Mouse (Mus musculus): ENCODE measurements around the gene Abca14. TPM values are rescaled to one million over a fixed set of nuclear protein-coding genes. Genes with fewer than 3 reads are reported as not detected.

Gene Abca14
- polyA plus RNA-seq (2015; fragmentation: Nextera tagmentation; extraction: Ambion mirVana), result 0.02 and 0.24 TPM in 2 replicates

GRCm38 (mm10) chr7:120203789-120204188 lies at the start of gene Abca14:
Abca14 (plus strand) TSS chr7:120203961.
- 5% methylated on average over 26 of the region's 26 CpGs for WGBS
- H3K4me2 ChIP-seq (ENCODE audit: low read depth, low read length), result no peak within 1 kb of the TSS
- ATAC-seq, result peak; percentile 89

DNA sequence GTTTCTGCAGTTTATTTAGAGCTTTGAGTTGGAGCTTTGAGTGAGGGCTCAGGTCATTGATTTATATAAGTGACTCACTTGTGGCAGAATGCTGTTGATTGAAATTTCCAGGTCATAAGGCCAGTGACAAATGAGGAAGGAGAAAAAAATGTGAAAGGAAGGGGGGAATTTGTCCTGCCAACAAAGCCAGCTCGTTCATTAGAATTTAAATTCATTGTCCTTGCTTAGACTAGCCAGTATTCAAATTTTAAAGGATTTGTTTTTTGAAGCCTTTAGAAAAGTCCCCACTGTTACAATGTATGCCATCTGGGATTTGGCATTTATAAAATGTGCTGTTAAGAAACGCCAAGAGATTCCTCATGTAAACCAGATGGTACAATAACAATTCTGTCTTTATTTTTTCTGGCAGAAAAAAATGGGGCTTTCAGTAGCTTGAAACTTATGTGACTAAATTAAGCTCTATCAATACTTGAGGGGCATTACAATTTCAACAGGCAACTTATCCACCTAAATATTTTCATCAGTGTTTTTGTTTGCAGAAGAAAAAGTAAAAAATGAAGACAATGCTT lies 46.8 kb upstream of the Abca14 start:
- H3K4me1 ChIP-seq (ENCODE audit: control insufficient read depth, insufficient read depth, low read length), result peaks cover 3% of the 10 kb centered on the region
- H3K9me3 ChIP-seq (ENCODE audit: control insufficient read depth, low read length), result no peaks in the 10 kb centered on the region
- H3K4me3 ChIP-seq (ENCODE audit: low read length), result no peak overlapping the region
- 39% methylated on average over 2 of the region's 2 CpGs for WGBS
- no peak overlapping the region for H3K27ac ChIP-seq (ENCODE audit: low read length)
- H3K9ac ChIP-seq (ENCODE audit: low read depth, low read length), result no peak overlapping the region
- ATAC-seq, result no peak
- no peak overlapping the region for H3K4me2 ChIP-seq (ENCODE audit: low read depth, low read length)
- H3K27me3 ChIP-seq (replicated peaks; ENCODE audit: control insufficient read depth, insufficient read depth, low read length), result no peaks in the 10 kb centered on the region
- no peaks in the 10 kb centered on the region for H3K36me3 ChIP-seq (ENCODE audit: control insufficient read depth, insufficient read depth, low read length)

More at GRCm38 (mm10) chr7:120203789-120204188, at the start of gene Abca14:
- H3K36me3 ChIP-seq (ENCODE audit: control insufficient read depth, insufficient read depth, low read length), result no peaks in the 10 kb centered on the region
- H3K9ac ChIP-seq (ENCODE audit: low read depth, low read length), result no peak within 1 kb of the TSS
- H3K27ac ChIP-seq (ENCODE audit: low read length), result no peak within 1 kb of the TSS
- no peaks in the 10 kb centered on the region for H3K9me3 ChIP-seq (ENCODE audit: control insufficient read depth, low read length)
- peaks cover 9% of the 10 kb centered on the region for H3K4me1 ChIP-seq (ENCODE audit: control insufficient read depth, insufficient read depth, low read length)
- H3K27me3 ChIP-seq (replicated peaks; ENCODE audit: control insufficient read depth, insufficient read depth, low read length), result peaks cover 19% of the 10 kb centered on the region
- H3K4me3 ChIP-seq (ENCODE audit: low read length), result no peak within 1 kb of the TSS

- Histone ChIP-seq H3K36me3 (ENCODE audit: control insufficient read depth, insufficient read depth, low read length) (no peaks in the 10 kb centered on the region), H3K27ac (ENCODE audit: low read length) (peak overlapping the region; percentile 87; the same call in 1 of the 2 replicates), H3K4me3 (ENCODE audit: low read length) (no peak overlapping the region), H3K27me3 (replicated peaks; ENCODE audit: control insufficient read depth, insufficient read depth, low read length) (no peaks in the 10 kb centered on the region), H3K4me2 (ENCODE audit: low read depth, low read length) (no peak overlapping the region), H3K9me3 (ENCODE audit: control insufficient read depth, low read length) (no peaks in the 10 kb centered on the region), H3K4me1 (ENCODE audit: control insufficient read depth, insufficient read depth, low read length) (peaks cover 3% of the 10 kb centered on the region), H3K9ac (ENCODE audit: low read depth, low read length) (no peak overlapping the region)
- ATAC-seq, result no peak
- WGBS, result 50% methylated on average over 5 of the region's 5 CpGs
Measured at GRCm38 (mm10) chr7:120157575-120158061, 46.1 kb upstream of the Abca14 start.

DNA sequence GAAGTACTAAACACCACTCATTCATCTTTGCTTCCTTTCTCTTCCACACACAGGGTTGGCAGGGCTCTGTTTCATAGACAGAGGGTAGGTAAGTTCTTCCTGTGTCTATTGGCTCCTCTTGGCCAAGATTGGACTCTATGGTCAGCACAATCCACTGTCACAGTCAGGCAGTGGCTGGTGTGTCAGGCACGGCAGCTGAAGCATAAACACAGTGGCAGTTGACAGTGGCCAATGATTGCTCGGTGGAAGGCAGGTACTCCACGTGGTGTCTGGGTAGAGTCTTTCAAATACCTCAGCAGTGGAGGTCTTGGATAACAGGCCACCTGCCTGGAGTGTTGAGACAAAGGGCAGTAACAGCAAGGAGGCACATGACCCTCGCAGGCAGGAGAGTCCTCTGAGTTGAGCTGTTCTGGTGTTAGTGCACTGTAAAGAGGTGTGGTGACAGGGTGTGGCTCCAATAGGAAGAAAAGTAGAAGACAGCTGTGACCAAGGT lies 45.6 kb upstream of the Abca14 start:
- WGBS, result 17% methylated on average over 4 of the region's 4 CpGs

GRCm38 (mm10) chr7:120163581-120164251 lies 40.0 kb upstream of the Abca14 start:
- Histone ChIP-seq H3K27ac (ENCODE audit: low read length) (no peak overlapping the region), H3K4me2 (ENCODE audit: low read depth, low read length) (no peak overlapping the region), H3K9ac (ENCODE audit: low read depth, low read length) (no peak overlapping the region), H3K27me3 (replicated peaks; ENCODE audit: control insufficient read depth, insufficient read depth, low read length) (no peaks in the 10 kb centered on the region), H3K4me3 (ENCODE audit: low read length) (no peak overlapping the region), H3K4me1 (ENCODE audit: control insufficient read depth, insufficient read depth, low read length) (no peaks in the 10 kb centered on the region; the same call in 1 of the 2 replicates), H3K36me3 (ENCODE audit: control insufficient read depth, insufficient read depth, low read length) (no peaks in the 10 kb centered on the region), H3K9me3 (ENCODE audit: control insufficient read depth, low read length) (no peaks in the 10 kb centered on the region)
- 89% methylated on average over 11 of the region's 11 CpGs for WGBS
- no peak for ATAC-seq

More for the DNA sequence above, 45.6 kb upstream of the Abca14 start:
- H3K36me3 ChIP-seq (ENCODE audit: control insufficient read depth, insufficient read depth, low read length), result no peaks in the 10 kb centered on the region
- no peak overlapping the region for H3K4me3 ChIP-seq (ENCODE audit: low read length)
- H3K9me3 ChIP-seq (ENCODE audit: control insufficient read depth, low read length), result no peaks in the 10 kb centered on the region
- no peak overlapping the region for H3K4me2 ChIP-seq (ENCODE audit: low read depth, low read length)
- ATAC-seq, result peak; percentile 99
- no peaks in the 10 kb centered on the region for H3K27me3 ChIP-seq (replicated peaks; ENCODE audit: control insufficient read depth, insufficient read depth, low read length)
- H3K4me1 ChIP-seq (ENCODE audit: control insufficient read depth, insufficient read depth, low read length), result peaks cover 3% of the 10 kb centered on the region
- H3K9ac ChIP-seq (ENCODE audit: low read depth, low read length), result no peak overlapping the region
- H3K27ac ChIP-seq (ENCODE audit: low read length), result peak overlapping the region; percentile 87

GRCm38 (mm10) chr7:120172188-120172700 lies 31.5 kb upstream of the Abca14 start:
- 84% methylated on average over 1 of the region's 1 CpGs for WGBS
- no peak overlapping the region for H3K4me3 ChIP-seq (ENCODE audit: low read length)
- no peak overlapping the region for H3K9ac ChIP-seq (ENCODE audit: low read depth, low read length)
- H3K9me3 ChIP-seq (ENCODE audit: control insufficient read depth, low read length), result no peaks in the 10 kb centered on the region
- no peak overlapping the region for H3K4me2 ChIP-seq (ENCODE audit: low read depth, low read length)
- H3K36me3 ChIP-seq (ENCODE audit: control insufficient read depth, insufficient read depth, low read length), result no peaks in the 10 kb centered on the region
- H3K4me1 ChIP-seq (ENCODE audit: control insufficient read depth, insufficient read depth, low read length), result 0 out of 2 replicates have a peak, but pooled peaks cover 2% of the 10 kb centered on the region
- no peak for ATAC-seq
- no peaks in the 10 kb centered on the region for H3K27me3 ChIP-seq (replicated peaks; ENCODE audit: control insufficient read depth, insufficient read depth, low read length)
- H3K27ac ChIP-seq (ENCODE audit: low read length), result no peak overlapping the region

- Histone ChIP-seq H3K4me1 (ENCODE audit: control insufficient read depth, insufficient read depth, low read length) (peaks cover 2% of the 10 kb centered on the region; the same call in 1 of the 2 replicates), H3K4me3 (ENCODE audit: low read length) (peak within 1 kb of the TSS; percentile 49), H3K27ac (ENCODE audit: low read length) (peak within 1 kb of the TSS; percentile 87), H3K27me3 (replicated peaks; ENCODE audit: control insufficient read depth, insufficient read depth, low read length) (no peaks in the 10 kb centered on the region), H3K36me3 (ENCODE audit: control insufficient read depth, insufficient read depth, low read length) (no peaks in the 10 kb centered on the region), H3K9me3 (ENCODE audit: control insufficient read depth, low read length) (no peaks in the 10 kb centered on the region), H3K9ac (ENCODE audit: low read depth, low read length) (peak within 1 kb of the TSS; percentile 74), H3K4me2 (ENCODE audit: low read depth, low read length) (peak within 1 kb of the TSS; percentile 8)
- peak; percentile 93 for ATAC-seq
- 61% methylated on average over 10 of the region's 10 CpGs for WGBS
Measured at GRCm38 (mm10) chr7:120173603-120174244, 30.0 kb upstream of the Abca14 start, which contains the start of gene Anks4b. Anks4b (plus strand) TSS chr7:120173858.

GRCm38 (mm10) chr7:120174723-120175504 lies 28.8 kb upstream of the Abca14 start:
- H3K4me3 ChIP-seq (ENCODE audit: low read length), result peak overlapping the region; percentile 49
- peak overlapping the region; percentile 87 for H3K27ac ChIP-seq (ENCODE audit: low read length)
- 58% methylated on average over 11 of the region's 11 CpGs for WGBS
- H3K36me3 ChIP-seq (ENCODE audit: control insufficient read depth, insufficient read depth, low read length), result no peaks in the 10 kb centered on the region
- no peaks in the 10 kb centered on the region for H3K27me3 ChIP-seq (replicated peaks; ENCODE audit: control insufficient read depth, insufficient read depth, low read length)
- H3K4me2 ChIP-seq (ENCODE audit: low read depth, low read length), result peak overlapping the region; percentile 8; the same call in 1 of the 2 replicates
- peak overlapping the region; percentile 74 for H3K9ac ChIP-seq (ENCODE audit: low read depth, low read length)
- peak; percentile 77 for ATAC-seq
- H3K9me3 ChIP-seq (ENCODE audit: control insufficient read depth, low read length), result no peaks in the 10 kb centered on the region
- peaks cover 2% of the 10 kb centered on the region; the same call in 1 of the 2 replicates for H3K4me1 ChIP-seq (ENCODE audit: control insufficient read depth, insufficient read depth, low read length)
